Comparison of ENCODE assay signal across 9 mouse cellular contexts in the genomic region with DNA sequence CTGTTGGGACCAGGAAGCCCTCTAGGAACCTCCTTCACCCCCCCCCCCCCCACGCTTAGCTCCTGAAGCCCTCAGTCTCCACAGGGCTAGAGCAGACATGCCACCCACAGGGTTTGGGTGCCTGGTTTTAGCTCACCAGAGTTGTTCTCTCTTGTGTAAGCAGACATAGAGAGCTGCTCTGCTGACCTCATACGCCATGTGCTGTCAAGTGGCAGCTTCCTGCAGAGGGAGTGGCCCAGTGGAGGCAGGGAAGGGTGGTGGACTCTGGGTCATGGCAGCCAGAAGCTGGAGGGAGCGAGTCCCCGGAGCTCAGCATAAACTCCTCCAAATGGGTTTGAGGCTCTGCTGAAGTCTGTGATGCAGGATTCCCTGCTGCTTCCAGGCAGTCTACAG. TPM values are rescaled to one million over a fixed set of nuclear protein-coding genes. Genes with fewer than 3 reads are reported as not detected.
DNase-seq lines count a peak whose midpoint lies in the region; ATAC-seq and TF ChIP-seq lines count a peak whose summit lies in the region.
"Had no signal": no experiment of that assay in that cellular context is flagged by ENCODE, and none has a peak within 500 bp of the region (broad histone marks: within the 10 kb centered on the region; RNA-seq: fewer than 3 reads in every experiment).

No protein-coding gene starts in this region.

- peak overlapping the region; percentile 81 for H3K27ac ChIP-seq in bone marrow, adult 2 months (ENCODE audit: control insufficient read depth, insufficient read depth, low read depth, low read length, poor library complexity)
- peak overlapping the region; percentile 81 for H3K27ac ChIP-seq in kidney, embryonic 16.5 days (ENCODE audit: low read length)
- peak overlapping the region; percentile 87 for H3K27ac ChIP-seq in lung, embryonic 14.5 days (ENCODE audit: low read depth)
- H3K27ac ChIP-seq: left cerebral cortex, adult 2 months had no signal

- peaks cover 18% of the 10 kb centered on the region; the same call in 1 of the 2 replicates for H3K4me1 ChIP-seq in bone marrow, adult 2 months (ENCODE audit: control insufficient read depth, insufficient read depth, low read length)
- peaks cover 32% of the 10 kb centered on the region for H3K4me1 ChIP-seq in kidney, embryonic 16.5 days (ENCODE audit: insufficient read depth, low read length)
- H3K4me1 ChIP-seq in lung, embryonic 14.5 days (ENCODE audit: insufficient read depth), result peaks cover 17% of the 10 kb centered on the region

- DNase-seq in A20 (ENCODE audit: low read depth, low spot score) (peak; percentile 59), adipocyte (ENCODE audit: low spot score) (no peak)
- DNase-seq in lung, embryonic 14.5 days, result peak; percentile 63
- DNase-seq in adrenal gland, postnatal 10 days, result no peak
- DNase-seq in cerebellum, postnatal 25 days, result no peak
- DNase-seq: embryo, embryonic 11 days had no signal

- H3K9me3 ChIP-seq in kidney, embryonic 16.5 days (ENCODE audit: low read length), result no peaks in the 10 kb centered on the region
- no peaks in the 10 kb centered on the region for H3K9me3 ChIP-seq in lung, embryonic 14.5 days (ENCODE audit: low read depth, low read length)

- H3K27me3 ChIP-seq in kidney, embryonic 16.5 days (ENCODE audit: insufficient read depth, low read length), result 0 out of 2 replicates have a peak, but pooled peaks cover 3% of the 10 kb centered on the region
- no peaks in the 10 kb centered on the region for H3K27me3 ChIP-seq in lung, embryonic 14.5 days (ENCODE audit: insufficient read depth, low read length)

- no peak for TF ChIP-seq POLR2A in bone marrow, adult 2 months (IDR thresholded peaks at IDR 0.05; ENCODE audit: borderline replicate concordance, control insufficient read depth, low read depth, low read length)

- H3K9ac ChIP-seq in kidney, embryonic 16.5 days (replicated peaks; ENCODE audit: low read length), result 0 out of 2 replicates have a peak overlapping the region, but pooled peaks have one; percentile 5
- no peak overlapping the region for H3K9ac ChIP-seq in lung, embryonic 14.5 days

- peak; percentile 31; the same call in 1 of the 2 replicates for ATAC-seq in kidney, embryonic 16.5 days (ENCODE audit: low FRiP score, low TSS enrichment)
- peak; percentile 60 for ATAC-seq in lung, embryonic 14.5 days (ENCODE audit: insufficient read depth)

- WGBS in bone marrow, adult 2 months, result 36% methylated on average over 4 of the region's 4 CpGs
- 48% methylated on average over 4 of the region's 4 CpGs for WGBS in kidney, embryonic 16.5 days
- 31% methylated on average over 4 of the region's 4 CpGs for WGBS in lung, embryonic 14.5 days

- TF ChIP-seq CTCF in bone marrow, adult 2 months (IDR thresholded peaks at IDR 0.05; ENCODE audit: control insufficient read depth, insufficient read depth, low read length), result no peak
- TF ChIP-seq CTCF in lung, embryonic 14.5 days (IDR thresholded peaks at IDR 0.05; ENCODE audit: low read depth), result no peak

- no peak overlapping the region for H3K4me3 ChIP-seq in bone marrow, adult 2 months (replicated peaks; ENCODE audit: control insufficient read depth, low read depth, low read length)
- H3K4me3 ChIP-seq in kidney, embryonic 16.5 days (ENCODE audit: low read length), result no peak overlapping the region
- no peak overlapping the region for H3K4me3 ChIP-seq in lung, embryonic 14.5 days (ENCODE audit: low read depth, low read length)
- H3K4me3 ChIP-seq: left cerebral cortex, adult 2 months had no signal

- no peaks in the 10 kb centered on the region; the same call in 1 of the 2 replicates for H3K36me3 ChIP-seq in kidney, embryonic 16.5 days (ENCODE audit: insufficient read depth, low read length)
- no peaks in the 10 kb centered on the region for H3K36me3 ChIP-seq in lung, embryonic 14.5 days (ENCODE audit: insufficient read depth)

- H3K4me2 ChIP-seq in kidney, embryonic 16.5 days (replicated peaks; ENCODE audit: low read depth, low read length), result no peak overlapping the region
- peak overlapping the region; percentile 10; the same call in 1 of the 2 replicates for H3K4me2 ChIP-seq in lung, embryonic 14.5 days

RNA-seq across cellular contexts. Expression of a gene that starts 7.7 kb away (rescaled TPM):
- polyA plus RNA-seq in bone marrow, adult 2 months (2011; ENCODE audit: insufficient read depth, insufficient read length, low replicate concordance, missing spikeins), result 32.8 and 80.9 TPM in 2 replicates
- 10.0 and 10.9 TPM in 2 replicates for polyA plus RNA-seq in kidney, embryonic 16.5 days (2015; fragmentation: Nextera tagmentation; extraction: Ambion mirVana)
- polyA plus RNA-seq in lung, embryonic 14.5 days (2014; fragmentation: Nextera tagmentation; extraction: Ambion mirVana), result 8.5 and 10.1 TPM in 2 replicates
- total RNA-seq in adrenal gland, postnatal 10 days (2021), result 10 to 100 TPM; 18.9 to 21.8 TPM

Comparison
In these comparisons a context has a peak if more than half of its experiments do, and no peak if none do; other contexts are left out.
1. DNase-seq: peak in A20 (single experiment) and lung, embryonic 14.5 days (single experiment); none in adrenal gland, postnatal 10 days (single experiment), adipocyte (single experiment) and cerebellum, postnatal 25 days (0 of 2).
2. Peak in every context shown above with its lines, with median percentiles within 50 percentile points of each other: H3K27ac ChIP-seq.